Mouse (Mus musculus) T-helper 2 cell (primary cell): Measurements from ENCODE around the gene Trim24.

Experiments used
- in situ Hi-C: fragments of 300-600 bp; cut with MboI, MseI; formaldehyde crosslinking; loops from one replicate; pipeline ENCODE4 v1.15.1; 2025; ENCODE audit warnings: high pct_unique_total_duplicates

The Trim24 gene

DNA sequence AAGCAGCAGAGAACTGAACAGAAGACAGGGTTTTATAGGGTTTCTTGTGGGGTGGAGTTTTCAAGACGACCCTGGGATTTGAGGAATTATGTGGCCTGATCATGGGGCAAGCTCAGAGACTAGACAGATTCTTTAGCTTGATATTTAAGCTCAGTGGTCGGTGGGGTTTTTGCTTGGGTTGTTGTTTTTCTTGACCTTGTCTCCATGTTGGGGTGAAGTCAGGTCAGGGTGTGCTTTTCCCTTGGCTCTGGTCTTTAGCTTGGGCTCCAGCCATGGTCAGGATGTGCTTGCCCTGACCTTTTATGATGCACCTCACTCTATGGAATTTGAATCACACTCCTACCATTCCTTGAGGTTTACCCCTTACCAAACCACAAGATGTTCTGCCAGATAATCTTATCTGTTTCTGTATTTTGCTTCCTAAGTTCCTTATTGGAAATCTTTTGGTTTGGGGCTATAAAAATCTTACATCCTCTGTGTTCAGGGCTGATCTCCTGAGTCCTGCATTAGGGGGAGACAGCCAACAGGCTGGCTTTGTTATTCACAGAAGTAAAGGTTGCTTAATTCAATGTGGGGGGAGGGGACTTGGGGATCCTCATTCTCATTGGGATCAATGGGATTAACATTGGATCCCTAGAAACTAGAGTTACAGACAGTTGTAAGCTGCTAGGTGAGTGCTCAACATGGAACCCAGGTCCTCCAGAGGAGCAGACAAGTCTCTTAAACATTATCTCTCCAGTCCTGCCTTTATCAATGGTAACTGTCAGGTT is 6.5 kb upstream of the Trim24 start:
- in situ Hi-C loops: no loop called here

DNA sequence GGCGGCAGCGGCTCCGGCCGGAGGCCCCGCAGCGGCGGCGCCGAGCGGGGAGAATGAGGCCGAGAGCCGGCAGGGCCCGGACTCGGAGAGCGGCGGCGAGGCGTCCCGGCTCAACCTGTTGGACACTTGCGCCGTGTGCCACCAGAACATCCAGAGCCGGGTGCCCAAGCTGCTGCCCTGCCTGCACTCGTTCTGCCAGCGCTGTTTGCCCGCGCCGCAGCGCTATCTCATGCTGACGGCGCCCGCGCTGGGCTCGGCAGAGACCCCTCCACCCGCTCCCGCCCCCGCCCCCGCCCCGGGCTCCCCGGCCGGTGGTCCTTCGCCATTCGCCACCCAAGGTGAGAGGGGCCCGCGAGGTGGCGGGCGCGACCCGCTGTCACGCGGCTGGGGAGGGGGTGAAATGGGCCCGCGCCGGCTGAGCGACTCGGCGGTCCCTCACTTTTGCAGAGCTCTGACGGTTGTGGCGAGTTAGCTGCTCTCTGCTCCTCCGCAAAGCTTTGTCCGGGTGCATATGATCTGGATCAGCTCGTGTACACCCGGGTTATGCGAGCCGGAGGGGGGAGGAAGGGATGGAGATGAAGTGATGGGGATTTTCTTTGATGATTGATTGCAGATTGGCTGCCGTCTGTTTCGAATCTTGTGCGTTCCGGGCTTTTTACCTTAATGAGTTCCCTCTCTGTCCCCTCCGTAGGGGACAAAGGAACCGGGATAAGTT is 683 bp downstream of the Trim24 start:
- in situ Hi-C loops: no loop called here

DNA sequence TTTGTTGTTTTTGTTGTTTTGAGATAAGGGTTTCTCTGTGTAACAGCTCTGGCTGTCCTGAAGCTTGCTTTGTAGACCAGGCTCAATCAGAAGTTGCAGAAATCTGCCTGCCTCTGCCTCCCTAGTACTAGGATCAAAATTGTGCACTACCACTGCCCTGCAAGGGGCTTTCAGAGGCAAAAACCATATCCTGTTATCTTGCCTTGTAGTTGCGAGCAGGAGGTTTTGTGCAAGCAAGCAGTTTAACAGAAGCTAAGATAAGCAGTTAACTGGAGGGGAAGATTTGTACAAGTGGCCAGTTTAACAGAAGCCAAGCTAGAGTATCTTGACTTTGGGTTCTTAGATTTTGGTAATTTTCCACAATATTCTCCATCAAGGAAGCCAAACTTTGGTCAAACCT is 2.2 kb downstream of the Trim24 start:
- in situ Hi-C loops: no loop called here

DNA sequence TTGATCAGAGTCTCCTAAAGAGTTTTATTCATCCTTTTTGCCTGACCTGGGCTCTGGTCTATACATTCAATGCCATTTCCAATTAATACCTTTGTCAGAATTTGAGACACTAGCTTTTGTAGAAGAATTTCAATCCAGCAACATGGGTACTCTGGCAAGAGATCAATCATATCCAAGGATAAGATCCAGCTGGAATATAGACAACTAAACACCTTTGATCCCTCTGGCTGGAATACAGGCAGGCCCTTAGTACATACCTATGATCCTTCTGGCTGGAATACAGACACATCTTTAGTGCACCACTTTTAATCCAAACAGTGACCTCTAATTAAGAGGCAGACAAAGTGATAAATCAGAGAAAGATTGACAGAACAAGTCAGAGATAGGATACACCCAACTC is 3.1 kb downstream of the Trim24 start:
- in situ Hi-C loops: no loop called here

DNA sequence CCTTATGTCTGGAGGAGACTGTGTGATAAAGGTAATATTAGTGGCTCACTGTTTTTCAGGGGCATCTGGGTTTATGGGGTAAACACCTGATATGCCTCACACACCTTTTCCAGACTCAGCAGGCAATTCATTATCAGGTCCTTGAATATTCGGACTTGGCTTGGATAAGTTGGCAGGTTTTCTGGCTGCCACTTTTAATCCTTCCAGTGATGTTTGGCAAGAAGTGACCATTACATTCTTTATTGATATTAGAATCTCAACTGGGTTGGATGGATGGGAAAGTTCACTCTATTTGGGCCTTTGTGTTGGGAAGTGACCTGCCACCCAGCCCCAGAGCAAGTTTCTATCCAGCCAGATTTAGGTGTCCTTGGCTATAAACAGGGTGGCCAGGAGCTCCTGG is 7.6 kb downstream of the Trim24 start:
- in situ Hi-C loops: loop anchor here (5.0 kb wide), 1 partner anchor 46 kb away; no protein-coding TSS in a partner anchor

DNA sequence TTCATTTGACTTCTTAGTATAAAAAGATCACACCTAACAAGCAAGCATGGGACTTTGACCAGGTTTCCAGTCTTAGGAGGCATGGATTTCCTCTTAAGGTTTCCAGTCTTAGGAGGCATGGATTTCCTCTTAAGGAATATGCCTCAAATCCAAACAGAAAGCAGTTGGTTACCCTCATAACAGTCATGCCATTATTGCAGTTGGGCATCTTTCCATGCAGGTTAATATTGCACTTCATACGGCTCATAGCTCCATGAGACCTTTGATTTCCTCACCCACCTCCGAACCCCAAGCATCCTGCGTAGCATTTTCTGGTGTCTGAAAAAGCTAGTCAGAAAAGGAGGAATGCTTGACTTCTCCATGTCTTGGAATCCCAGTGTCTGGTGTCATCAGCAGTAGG is 10.0 kb downstream of the Trim24 start:
- in situ Hi-C loops: no loop called here

DNA sequence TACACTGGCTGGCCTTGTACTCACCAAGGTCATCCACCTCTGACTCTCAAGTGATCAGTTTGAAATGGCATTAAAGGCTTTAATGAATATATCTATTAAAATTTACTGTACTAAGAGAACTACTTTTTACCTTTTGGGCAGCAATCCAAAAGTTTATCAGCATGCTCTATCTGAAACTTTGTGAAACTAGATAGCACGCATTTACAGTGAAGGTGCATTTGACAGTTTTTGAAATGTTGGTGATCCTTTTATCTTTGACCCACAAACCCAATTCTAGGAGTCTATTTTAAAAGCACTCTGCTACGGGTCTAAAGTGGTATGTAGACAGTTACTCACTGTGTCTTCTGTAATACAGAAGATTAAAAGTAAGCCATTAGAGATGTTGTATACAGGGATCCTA is 23.0 kb downstream of the Trim24 start:
- in situ Hi-C loops: no loop called here

DNA sequence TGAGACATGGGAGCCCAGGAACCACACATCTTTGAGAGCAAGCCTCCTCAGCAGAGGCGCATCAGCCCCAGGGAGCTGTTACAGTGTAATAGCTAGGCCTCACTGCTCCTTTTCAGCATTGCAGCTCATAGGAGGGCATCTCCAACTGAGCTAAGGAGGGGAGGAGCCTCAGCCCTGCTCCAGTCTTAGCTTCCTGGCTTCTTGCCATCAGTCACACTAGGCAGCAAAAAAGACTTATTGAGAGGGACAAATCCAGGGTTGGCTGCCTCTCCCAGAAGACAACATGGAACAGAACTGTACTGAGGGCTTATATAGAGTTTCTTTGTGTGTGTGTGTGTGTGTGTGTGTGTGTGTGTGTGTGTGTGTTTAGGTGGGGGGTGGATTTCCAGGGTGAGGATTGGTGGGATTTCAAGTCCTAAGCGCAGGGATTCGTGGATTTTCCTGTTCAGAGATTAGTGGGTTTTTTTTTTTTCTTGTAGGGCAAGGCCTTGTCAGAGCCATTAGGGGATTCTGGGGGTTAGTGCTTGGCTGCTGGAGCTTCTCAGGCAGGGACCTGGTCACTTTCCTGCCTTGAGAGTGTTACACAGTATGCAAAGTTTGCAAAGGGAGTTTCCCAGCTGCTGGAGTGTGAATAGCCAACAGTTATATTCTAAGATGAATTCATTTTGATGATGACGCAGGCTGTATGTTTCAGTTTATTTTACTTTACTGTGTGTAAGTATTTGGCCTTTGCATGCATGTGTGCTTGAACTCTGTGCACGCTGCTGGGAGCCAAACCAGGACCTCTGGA is 25.2 kb downstream of the Trim24 start:
- in situ Hi-C loops: no loop called here

DNA sequence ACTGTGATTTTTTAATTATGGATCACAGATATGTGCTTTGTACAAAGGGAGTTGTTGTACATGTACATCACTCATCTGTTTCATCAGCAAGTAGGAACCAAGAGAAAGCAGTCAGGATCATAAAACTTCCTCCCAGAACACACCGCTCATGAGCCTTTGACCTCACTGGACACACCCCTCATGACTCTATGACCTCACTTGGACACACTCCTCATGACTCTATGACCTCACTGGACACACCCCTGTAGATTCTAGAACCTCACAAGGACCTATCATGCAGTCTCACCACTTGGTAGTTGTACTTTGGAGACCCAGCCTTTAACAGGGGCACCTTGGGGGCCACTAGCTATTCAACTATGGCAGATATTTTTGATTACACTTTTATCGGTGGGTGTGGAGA is 29.6 kb downstream of the Trim24 start:
- in situ Hi-C loops: no loop called here

DNA sequence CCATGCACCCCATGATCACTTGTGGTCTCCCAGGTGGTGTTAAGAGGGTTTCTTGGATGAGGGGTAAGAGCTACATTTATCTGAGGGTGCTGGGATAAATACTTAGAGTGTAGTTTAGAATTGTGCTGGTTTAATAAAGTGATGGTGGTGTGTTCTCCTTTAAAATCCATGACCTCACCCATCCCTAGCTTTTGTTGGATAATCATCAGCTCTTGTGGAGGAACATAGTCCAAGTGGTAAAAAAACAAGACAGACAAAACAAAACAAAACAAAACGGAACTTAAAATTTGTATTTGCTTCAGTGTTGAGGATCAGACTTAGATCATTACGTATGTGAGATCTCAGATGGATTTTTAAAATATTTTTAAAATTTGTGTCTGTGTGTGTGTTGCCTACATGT is 31.2 kb downstream of the Trim24 start:
- in situ Hi-C loops: no loop called here

DNA sequence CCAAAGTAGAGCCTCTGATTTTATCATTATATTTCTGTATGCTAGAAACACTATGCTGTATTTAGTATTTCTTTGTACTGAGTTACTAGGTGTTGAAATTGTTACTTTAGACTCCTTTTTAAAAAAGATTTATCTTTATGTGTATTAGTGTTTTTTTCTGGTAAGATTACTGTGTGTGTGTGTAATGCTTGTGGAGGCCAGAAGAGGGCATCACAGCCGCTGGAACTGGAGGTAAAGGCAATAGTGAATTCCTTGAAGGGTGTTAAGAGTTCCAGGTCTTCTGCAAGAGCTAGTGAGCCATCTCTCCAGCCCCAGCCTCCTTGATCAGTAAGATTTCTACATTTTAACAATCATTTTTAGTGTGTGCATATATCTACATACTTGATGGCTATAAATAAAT is 33.2 kb downstream of the Trim24 start:
- in situ Hi-C loops: no loop called here

DNA sequence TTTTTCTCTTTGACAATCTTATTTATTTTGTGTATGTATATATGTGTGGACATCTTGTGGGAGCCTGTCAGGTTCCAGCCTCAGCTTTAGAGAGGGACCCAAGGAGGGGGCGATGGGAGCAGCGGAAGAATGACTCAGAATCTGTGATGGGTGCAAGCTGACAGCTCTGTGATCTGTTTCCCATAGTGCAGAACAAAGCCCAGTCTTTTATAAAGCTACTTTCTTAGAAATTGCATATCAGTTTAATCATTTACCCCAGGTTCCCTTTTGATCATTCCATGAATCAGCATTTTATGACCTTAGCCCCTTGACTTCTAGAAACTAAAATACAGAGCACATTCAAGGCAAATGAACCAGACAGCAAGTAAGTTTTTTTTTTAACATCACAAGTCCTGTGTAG is 42.9 kb downstream of the Trim24 start:
- in situ Hi-C loops: no loop called here

DNA sequence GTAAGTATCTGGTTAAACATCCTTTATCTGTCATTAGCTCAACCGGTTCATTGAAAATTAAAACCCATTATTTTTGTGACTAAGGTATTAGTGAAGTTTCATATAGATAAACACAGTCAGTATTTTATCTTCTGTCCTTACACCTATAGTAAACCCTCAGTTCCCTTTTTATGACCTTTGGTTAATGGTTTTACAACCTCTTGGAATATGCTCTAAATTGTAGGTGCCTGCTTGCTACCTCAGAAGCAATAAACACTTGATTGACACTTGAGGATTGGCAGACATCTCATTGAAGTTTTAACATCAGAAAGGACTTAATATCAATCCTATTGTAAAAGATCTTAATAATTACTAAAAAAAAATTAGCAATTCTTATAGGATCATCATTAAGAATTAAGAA is 54.5 kb downstream of the Trim24 start:
- in situ Hi-C loops: no loop called here

DNA sequence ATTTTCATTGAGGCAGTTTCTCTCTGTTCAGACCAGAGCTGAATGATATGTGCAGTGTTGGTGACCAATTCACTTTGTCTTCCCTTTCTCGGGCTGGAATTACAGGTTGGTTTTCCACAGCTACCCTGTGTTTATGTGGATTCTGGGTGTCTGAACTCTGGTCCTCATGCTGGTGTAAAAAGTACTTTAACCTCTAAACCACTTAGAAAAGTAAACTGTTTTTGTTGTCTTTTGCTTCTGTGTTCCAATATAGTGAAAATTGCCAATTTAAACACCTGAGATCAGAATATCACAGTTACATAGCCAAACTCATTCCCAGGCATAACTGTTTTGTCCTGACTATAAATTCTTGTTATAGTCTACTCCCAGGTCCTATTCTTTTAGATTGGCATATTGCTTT is 56.1 kb downstream of the Trim24 start:
- in situ Hi-C loops: no loop called here

DNA sequence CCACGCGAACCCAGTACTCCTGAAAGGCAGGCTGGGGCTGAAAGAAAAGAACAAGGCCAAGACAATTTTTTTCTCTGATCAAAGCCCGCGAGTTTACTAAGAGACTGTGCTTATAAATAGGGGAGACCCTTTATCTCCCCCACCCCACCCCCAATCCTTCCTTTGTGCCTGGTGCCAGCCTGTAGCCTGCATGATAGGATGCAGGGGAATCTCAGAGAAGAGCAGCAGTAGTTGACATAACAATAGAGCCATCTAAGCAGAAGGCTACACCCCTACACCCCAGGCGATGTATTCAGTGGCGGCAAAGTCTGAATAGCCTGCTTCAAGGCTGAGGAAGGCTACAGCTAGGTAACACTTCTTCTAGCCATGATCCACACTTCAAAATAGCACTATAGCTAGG is 65.9 kb downstream of the Trim24 start:
- in situ Hi-C loops: no loop called here

DNA sequence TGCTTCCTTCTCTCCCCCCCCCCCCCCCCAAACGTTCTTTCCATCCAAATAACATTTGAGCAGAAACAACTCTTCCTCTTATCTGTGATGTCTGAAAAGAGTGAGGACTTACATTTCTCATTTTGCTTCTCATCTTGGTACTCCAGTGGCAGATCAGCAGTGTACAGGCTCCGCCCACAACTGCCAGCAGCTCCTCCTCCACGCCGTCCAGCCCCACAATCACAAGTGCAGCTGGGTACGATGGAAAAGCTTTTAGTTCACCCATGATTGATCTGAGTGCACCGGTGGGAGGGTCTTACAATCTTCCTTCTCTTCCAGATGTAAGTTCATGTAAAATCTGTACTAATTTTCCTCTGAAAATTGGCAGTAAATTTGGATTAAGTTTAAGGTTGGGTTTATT is 80.7 kb downstream of the Trim24 start:
- in situ Hi-C loops: no loop called here

DNA sequence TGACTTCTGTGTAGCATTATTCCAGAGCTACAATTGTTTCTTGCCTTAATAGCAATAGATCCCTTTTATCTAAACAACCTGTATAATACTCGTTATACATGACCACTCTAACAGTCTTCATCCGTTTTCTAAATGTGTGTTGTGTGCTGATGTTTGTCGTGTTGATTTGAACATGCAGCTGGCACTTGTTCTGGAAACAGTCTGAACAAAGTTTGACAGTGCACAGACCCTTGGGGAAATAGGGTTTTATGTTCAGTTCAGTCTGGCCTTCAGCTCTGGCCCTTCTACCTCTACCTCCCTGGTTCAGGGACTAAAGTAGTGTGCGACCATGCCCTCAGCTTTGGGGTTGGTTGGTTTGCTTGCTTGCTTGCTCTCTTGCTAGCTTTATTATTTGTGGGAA is 96.8 kb downstream of the Trim24 start:
- in situ Hi-C loops: no loop called here

DNA sequence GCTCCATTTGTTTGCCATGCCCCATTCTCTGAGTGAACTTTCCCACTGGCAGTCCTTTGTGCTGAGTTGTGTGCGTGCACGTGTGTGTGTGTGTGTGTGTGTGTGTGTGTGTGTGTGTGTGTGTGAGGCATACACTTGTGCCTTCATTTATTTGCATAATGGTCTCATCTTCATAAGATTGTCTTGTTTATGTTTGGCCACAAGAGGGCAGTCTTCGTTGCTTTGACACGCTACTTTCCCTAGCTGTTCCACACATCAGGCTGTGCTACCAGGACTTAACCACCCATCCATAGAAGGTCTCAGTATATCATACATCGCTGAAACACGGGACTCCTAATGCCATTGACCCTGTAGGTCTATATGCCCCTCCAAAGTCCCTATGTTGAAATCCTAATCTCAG is 136.8 kb downstream of the Trim24 start:
- in situ Hi-C loops: no loop called here

DNA sequence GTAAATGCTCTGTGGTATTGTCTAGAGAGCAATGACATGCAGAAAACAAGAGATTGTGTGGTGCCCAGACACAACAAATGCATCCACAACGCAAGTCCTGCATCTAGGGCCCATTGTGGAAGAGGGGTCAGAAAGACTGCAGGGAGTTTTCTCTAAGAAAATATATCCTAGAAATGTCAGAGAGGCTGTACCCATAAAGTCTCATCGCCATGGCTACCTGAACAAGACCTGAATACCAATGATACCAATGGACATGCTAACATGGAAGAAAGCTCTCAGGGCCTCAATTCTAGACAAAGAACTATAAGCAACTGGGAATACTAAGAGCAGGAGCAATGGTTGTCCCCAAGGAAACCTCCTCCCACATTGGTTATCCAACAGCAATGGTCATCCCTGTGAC is 142.2 kb downstream of the Trim24 start:
- in situ Hi-C loops: no loop called here
